Mouse (Mus musculus) testis, adult 2 months (tissue): ENCODE results near the gene E2f4. TPM values are rescaled to one million over a fixed set of nuclear protein-coding genes. Genes with fewer than 3 reads are reported as not detected.

ENCODE experiments used
- H3K27ac ChIP-seq: fragments of 200-500 bp; 2 replicates; pipeline ENCODE4 v1.5.1; 2012; ENCODE audit warnings: low read depth, low read length; ENCODE audit not compliant: control insufficient read depth, insufficient read depth
- H3K27me3 ChIP-seq: fragments of 200-500 bp; 2 replicates; pipeline ENCODE4 v1.6.1; 2012; ENCODE audit warnings: mild to moderate bottlenecking, low read length, moderate library complexity; ENCODE audit not compliant: control insufficient read depth, insufficient read depth
- H3K36me3 ChIP-seq: fragments of 200-500 bp; 2 replicates; pipeline ENCODE4 v1.6.1; 2012; ENCODE audit warnings: mild to moderate bottlenecking, low read length; ENCODE audit not compliant: control insufficient read depth, insufficient read depth
- H3K4me1 ChIP-seq: fragments of 200-500 bp; 2 replicates; pipeline ENCODE4 v1.6.1; 2012; ENCODE audit warnings: low read length; ENCODE audit not compliant: control insufficient read depth, insufficient read depth
- H3K4me3 ChIP-seq: fragments of 200-500 bp; 2 replicates; pipeline ENCODE4 v1.5.1; 2012; ENCODE audit warnings: low read depth, mild to moderate bottlenecking, low read length, moderate library complexity, mixed read lengths; ENCODE audit not compliant: control insufficient read depth
- CTCF ChIP-seq: fragments of 200-500 bp; IDR thresholded peaks from 2 replicates; pipeline ENCODE4 v1.5.1; 2012; ENCODE audit warnings: low read depth, mild to moderate bottlenecking, inconsistent platforms, low read length, moderate library complexity; ENCODE audit not compliant: control insufficient read depth, insufficient read depth, insufficient replicate concordance
- POLR2A ChIP-seq: fragments of 200-500 bp; IDR thresholded peaks from 2 replicates; pipeline ENCODE4 v1.6.1; 2012; ENCODE audit warnings: low read depth, mild to moderate bottlenecking, inconsistent platforms, low read length, moderate library complexity; ENCODE audit not compliant: control insufficient read depth
- polyA plus RNA-seq: library from polyadenylated mRNA; depleted of rRNA; stranded (reverse); fragments of >200 nt; gene quantifications from 2 replicates; pipeline ENCODE4 v1.2.3, GENCODE M21; 2012

Gene E2f4
- polyA plus RNA-seq, 1 experiment, result 67.7 TPM

GRCm38 (mm10) chr8:105281821-105282220 lies 15.6 kb upstream of the E2f4 start:
- H3K27ac ChIP-seq, result no peak overlapping the region
- peaks cover 7% of the 10 kb centered on the region for H3K4me1 ChIP-seq
- no peaks in the 10 kb centered on the region for H3K36me3 ChIP-seq
- TF ChIP-seq POLR2A (no peak), CTCF (no peak)
- H3K27me3 ChIP-seq, result no peaks in the 10 kb centered on the region
- no peak overlapping the region for H3K4me3 ChIP-seq

GRCm38 (mm10) chr8:105282239-105282638 lies 15.2 kb upstream of the E2f4 start:
- no peaks in the 10 kb centered on the region for H3K36me3 ChIP-seq
- H3K27ac ChIP-seq, result no peak overlapping the region
- H3K27me3 ChIP-seq, result no peaks in the 10 kb centered on the region
- no peak overlapping the region for H3K4me3 ChIP-seq
- peaks cover 7% of the 10 kb centered on the region for H3K4me1 ChIP-seq
- no peak for TF ChIP-seq CTCF

GRCm38 (mm10) chr8:105283074-105283473 lies 14.4 kb upstream of the E2f4 start:
- peak overlapping the region; percentile 23 for H3K4me3 ChIP-seq
- H3K36me3 ChIP-seq, result no peaks in the 10 kb centered on the region
- TF ChIP-seq CTCF (peak; percentile 76; the same call in 1 of the 2 replicates), POLR2A (no peak)
- H3K27me3 ChIP-seq, result no peaks in the 10 kb centered on the region
- peaks cover 7% of the 10 kb centered on the region for H3K4me1 ChIP-seq
- no peak overlapping the region for H3K27ac ChIP-seq

DNA sequence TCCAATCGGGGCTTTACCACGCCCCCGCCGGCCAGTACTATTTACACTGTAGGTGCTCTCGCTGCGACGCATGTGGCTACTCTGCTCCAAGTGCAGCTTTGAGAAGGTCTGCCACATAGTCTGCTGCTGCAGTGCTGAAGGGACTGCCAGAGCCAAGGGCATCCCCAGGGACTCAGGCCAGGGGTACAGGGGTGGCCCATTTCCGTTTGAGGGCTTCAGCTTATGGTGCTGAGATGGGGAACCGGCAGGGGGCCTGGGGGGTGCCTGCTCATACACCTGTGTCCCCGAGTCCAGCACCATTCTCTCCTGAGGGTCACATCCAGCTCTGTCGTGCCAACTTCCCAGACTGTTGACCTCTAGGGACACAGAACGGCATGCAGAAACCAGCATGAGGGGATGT lies 11.9 kb upstream of the E2f4 start:
- peaks cover 14% of the 10 kb centered on the region for H3K4me1 ChIP-seq
- H3K27me3 ChIP-seq, result no peaks in the 10 kb centered on the region; the same call in 1 of the 2 replicates
- TF ChIP-seq POLR2A (no peak), CTCF (no peak)

GRCm38 (mm10) chr8:105286907-105287306 lies 10.6 kb upstream of the E2f4 start:
- Histone ChIP-seq H3K4me1 (peaks cover 17% of the 10 kb centered on the region), H3K4me3 (peak overlapping the region; percentile 58), H3K36me3 (no peaks in the 10 kb centered on the region), H3K27me3 (no peaks in the 10 kb centered on the region; the same call in 1 of the 2 replicates), H3K27ac (no peak overlapping the region)
- no peak for TF ChIP-seq POLR2A
- TF ChIP-seq CTCF, result no peak

More for the DNA sequence above, 11.9 kb upstream of the E2f4 start:
- peak overlapping the region; percentile 23 for H3K4me3 ChIP-seq
- H3K27ac ChIP-seq, result no peak overlapping the region
- no peaks in the 10 kb centered on the region for H3K36me3 ChIP-seq

GRCm38 (mm10) chr8:105288231-105288630 lies 9.2 kb upstream of the E2f4 start:
- Histone ChIP-seq H3K27me3 (no peaks in the 10 kb centered on the region; the same call in 1 of the 2 replicates), H3K4me1 (peaks cover 17% of the 10 kb centered on the region), H3K27ac (no peak overlapping the region), H3K36me3 (no peaks in the 10 kb centered on the region), H3K4me3 (peak overlapping the region; percentile 95)
- TF ChIP-seq CTCF, result no peak
- TF ChIP-seq POLR2A, result no peak

GRCm38 (mm10) chr8:105288958-105289732 lies 8.3 kb upstream of the E2f4 start:
- no peaks in the 10 kb centered on the region for H3K36me3 ChIP-seq
- H3K4me1 ChIP-seq, result peaks cover 17% of the 10 kb centered on the region
- H3K27ac ChIP-seq, result peak overlapping the region; percentile 63
- TF ChIP-seq POLR2A, result no peak; the same call in none of the 2 replicates
- TF ChIP-seq CTCF, result no peak
- H3K27me3 ChIP-seq, result no peaks in the 10 kb centered on the region; the same call in 1 of the 2 replicates
- peak overlapping the region; percentile 95 for H3K4me3 ChIP-seq
